Mouse (Mus musculus) MEL (cell line): ENCODE measurements at regions not wholly inside any gene's neighbourhood (a gene's known extent, or its start where the extent isn't known, plus 50 kb on each side); places are given as distances from the start of the nearest gene placed in this dataset.

ENCODE experiments used
- DNase-seq: peaks from one replicate; pipeline ENCODE4 v3.0.0; 2011; ENCODE audit warnings: low read depth, low spot score
- H3K27ac ChIP-seq: 2 replicates; pipeline ENCODE4 v1.5.1; 2012; ENCODE audit warnings: low read depth, mild to moderate bottlenecking, control low read depth, low read length, moderate library complexity; ENCODE audit not compliant: control insufficient read depth
- H3K27me3 ChIP-seq, 2 experiments: fragments of 150-350 bp in 1 of 2; sonication (generic) in 1 of 2; 2 replicates each; pipeline ENCODE4 v1.6.1; 2012; ENCODE audit warnings: low read length in 2 of 2, mild to moderate bottlenecking in 2 of 2, improper control_type of control experiment in 1 of 2, moderate library complexity in 1 of 2; ENCODE audit not compliant: insufficient read depth in 2 of 2, control insufficient read depth in 1 of 2
- H3K36me3 ChIP-seq, 2 experiments: 2 replicates each; pipeline ENCODE4 v1.6.1; 2012 to 2014; ENCODE audit warnings: low read length in 2 of 2, improper control_type of control experiment in 1 of 2, inconsistent platforms in 1 of 2, mild to moderate bottlenecking in 1 of 2; ENCODE audit not compliant: insufficient read depth in 2 of 2, control insufficient read depth in 1 of 2
- H3K4me1 ChIP-seq, 2 experiments: fragments of 150-350 bp in 1 of 2; sonication (generic) in 1 of 2; 2 replicates each; pipeline ENCODE4 v1.6.1; 2012; ENCODE audit warnings: low read length in 2 of 2, improper control_type of control experiment in 1 of 2, mild to moderate bottlenecking in 1 of 2; ENCODE audit not compliant: insufficient read depth in 2 of 2, control insufficient read depth in 1 of 2
- H3K4me3 ChIP-seq, 2 experiments: fragments of 150-350 bp in 1 of 2; sonication (generic) in 1 of 2; 2 replicates each; pipeline ENCODE4 v1.5.1; 2012; ENCODE audit warnings: low read depth in 2 of 2, low read length in 2 of 2, mild to moderate bottlenecking in 2 of 2, moderate library complexity in 2 of 2, control low read depth in 1 of 2, improper control_type of control experiment in 1 of 2; ENCODE audit not compliant: control insufficient read depth in 1 of 2, insufficient read depth in 1 of 2
- H3K79me2 ChIP-seq: 2 replicates; pipeline ENCODE4 v1.6.1; 2012; ENCODE audit warnings: mild to moderate bottlenecking, low read length, moderate library complexity; ENCODE audit not compliant: control insufficient read depth, poor library complexity, insufficient read depth
- H3K9ac ChIP-seq: 2 replicates; pipeline ENCODE4 v1.6.1; 2012; ENCODE audit warnings: low read depth, mild to moderate bottlenecking, control low read depth, low read length, moderate library complexity; ENCODE audit not compliant: control insufficient read depth, poor library complexity, severe bottlenecking
- H3K9me3 ChIP-seq: fragments of 150-350 bp; sonication (generic); replicated peaks from 2 replicates; pipeline ENCODE4 v1.6.1; 2012; ENCODE audit warnings: mild to moderate bottlenecking, low read length, improper control_type of control experiment, moderate library complexity; ENCODE audit not compliant: insufficient read depth
- BHLHE40 ChIP-seq: IDR thresholded peaks from 2 replicates; pipeline ENCODE4 v1.6.1; 2012; ENCODE audit warnings: low read depth, mild to moderate bottlenecking, inconsistent platforms, low read length, improper control_type of control experiment, borderline replicate concordance
- CTCF ChIP-seq, 3 experiments: IDR thresholded peaks in 2 of 3; conservative IDR thresholded peaks in 1 of 3; 2 replicates each; pipeline ENCODE4 v1.5.1; 2011 to 2012; ENCODE audit warnings: low read length in 3 of 3, low read depth in 2 of 3, mild to moderate bottlenecking in 2 of 3, improper control_type of control experiment in 1 of 3, inconsistent platforms in 1 of 3, mixed read lengths in 1 of 3, moderate library complexity in 1 of 3; ENCODE audit not compliant: control insufficient read depth in 1 of 3, insufficient read depth in 1 of 3, poor library complexity in 1 of 3, severe bottlenecking in 1 of 3
- ELF1 ChIP-seq: IDR thresholded peaks from 2 replicates; pipeline ENCODE4 v1.6.1; 2014; ENCODE audit warnings: low read depth, mild to moderate bottlenecking, inconsistent platforms, low read length, improper control_type of control experiment, moderate library complexity
- GABPA ChIP-seq: IDR thresholded peaks from 2 replicates; pipeline ENCODE4 v1.6.1; 2012; ENCODE audit warnings: low read depth, mild to moderate bottlenecking, inconsistent platforms, low read length, improper control_type of control experiment, moderate library complexity
- GATA1 ChIP-seq: IDR thresholded peaks from 2 replicates; pipeline ENCODE4 v1.6.1; 2011; ENCODE audit warnings: low read depth, low read length, improper control_type of control experiment
- HCFC1 ChIP-seq: IDR thresholded peaks from 2 replicates; pipeline ENCODE4 v1.6.1; 2012; ENCODE audit warnings: low read depth, mild to moderate bottlenecking, inconsistent platforms, low read length, improper control_type of control experiment, moderate library complexity
- JUND ChIP-seq: IDR thresholded peaks from 2 replicates; pipeline ENCODE4 v1.6.1; 2011; ENCODE audit warnings: low read depth, mild to moderate bottlenecking, improper control_type of control experiment, low read length
- KAT2A ChIP-seq: conservative IDR thresholded peaks from 2 replicates; pipeline ENCODE4 v1.6.1; 2012; ENCODE audit warnings: low read depth, low read length, improper control_type of control experiment, inconsistent platforms
- MAFK ChIP-seq: IDR thresholded peaks from 2 replicates; pipeline ENCODE4 v1.6.1; 2011; ENCODE audit warnings: low read depth, mild to moderate bottlenecking, low read length, improper control_type of control experiment, borderline replicate concordance
- MAZ ChIP-seq: IDR thresholded peaks from 2 replicates; pipeline ENCODE4 v1.6.1; 2012; ENCODE audit warnings: low read depth, mild to moderate bottlenecking, inconsistent platforms, low read length, improper control_type of control experiment
- MEF2A ChIP-seq: IDR thresholded peaks from 2 replicates; pipeline ENCODE4 v1.6.1; 2014; ENCODE audit warnings: low read depth, mild to moderate bottlenecking, inconsistent platforms, low read length, improper control_type of control experiment; ENCODE audit not compliant: poor library complexity, insufficient replicate concordance, severe bottlenecking; ENCODE audit errors: extremely low read depth
- MXI1 ChIP-seq: IDR thresholded peaks from 2 replicates; pipeline ENCODE4 v1.6.1; 2011; ENCODE audit warnings: mild to moderate bottlenecking, low read depth, low read length, improper control_type of control experiment
- MYC ChIP-seq: IDR thresholded peaks from 2 replicates; pipeline ENCODE4 v1.6.1; 2011; ENCODE audit warnings: low read depth, mild to moderate bottlenecking, low read length, improper control_type of control experiment, moderate library complexity
- NELFE ChIP-seq: IDR thresholded peaks from 2 replicates; pipeline ENCODE4 v1.6.1; 2011; ENCODE audit warnings: low read depth, low read length, improper control_type of control experiment
- POLR2A ChIP-seq, 2 experiments: IDR thresholded peaks; 2 replicates each; pipeline ENCODE4 v1.6.1; 2011 to 2012; ENCODE audit warnings: low read length in 2 of 2, mild to moderate bottlenecking in 2 of 2, control low read depth in 1 of 2, improper control_type of control experiment in 1 of 2, low read depth in 1 of 2, moderate library complexity in 1 of 2; ENCODE audit not compliant: control insufficient read depth in 1 of 2, insufficient read depth in 1 of 2, poor library complexity in 1 of 2
- SIN3A ChIP-seq: IDR thresholded peaks from 2 replicates; pipeline ENCODE4 v1.6.1; 2012; ENCODE audit warnings: low read length, improper control_type of control experiment, inconsistent platforms
- SMC3 ChIP-seq: IDR thresholded peaks from 2 replicates; pipeline ENCODE4 v1.6.1; 2011; ENCODE audit warnings: low read depth, low read length, improper control_type of control experiment
- TAL1 ChIP-seq: IDR thresholded peaks from 2 replicates; pipeline ENCODE4 v1.6.1; 2012; ENCODE audit warnings: mild to moderate bottlenecking, inconsistent platforms, low read length, moderate library complexity, mixed read lengths
- TCF12 ChIP-seq: IDR thresholded peaks from 2 replicates; pipeline ENCODE4 v1.6.1; 2014; ENCODE audit warnings: low read depth, mild to moderate bottlenecking, inconsistent platforms, low read length, improper control_type of control experiment, moderate library complexity
- USF1 ChIP-seq: IDR thresholded peaks from 2 replicates; pipeline ENCODE4 v1.6.1; 2014; ENCODE audit warnings: low read depth, mild to moderate bottlenecking, inconsistent platforms, low read length, improper control_type of control experiment, moderate library complexity
- USF2 ChIP-seq, 2 experiments: IDR thresholded peaks; 2 replicates each; pipeline ENCODE4 v1.6.1; 2011 to 2012; ENCODE audit warnings: improper control_type of control experiment in 2 of 2, low read length in 2 of 2, borderline replicate concordance in 1 of 2, inconsistent platforms in 1 of 2, low read depth in 1 of 2, mild to moderate bottlenecking in 1 of 2; ENCODE audit not compliant: insufficient read depth in 1 of 2
- ZC3H11A ChIP-seq: IDR thresholded peaks from 2 replicates; pipeline ENCODE4 v1.6.1; 2012; ENCODE audit warnings: low read depth, mild to moderate bottlenecking, inconsistent platforms, low read length, improper control_type of control experiment
- ZKSCAN1 ChIP-seq: IDR thresholded peaks from 2 replicates; pipeline ENCODE4 v1.6.1; 2012; ENCODE audit warnings: low read depth, mild to moderate bottlenecking, inconsistent platforms, low read length, improper control_type of control experiment, moderate library complexity

DNA sequence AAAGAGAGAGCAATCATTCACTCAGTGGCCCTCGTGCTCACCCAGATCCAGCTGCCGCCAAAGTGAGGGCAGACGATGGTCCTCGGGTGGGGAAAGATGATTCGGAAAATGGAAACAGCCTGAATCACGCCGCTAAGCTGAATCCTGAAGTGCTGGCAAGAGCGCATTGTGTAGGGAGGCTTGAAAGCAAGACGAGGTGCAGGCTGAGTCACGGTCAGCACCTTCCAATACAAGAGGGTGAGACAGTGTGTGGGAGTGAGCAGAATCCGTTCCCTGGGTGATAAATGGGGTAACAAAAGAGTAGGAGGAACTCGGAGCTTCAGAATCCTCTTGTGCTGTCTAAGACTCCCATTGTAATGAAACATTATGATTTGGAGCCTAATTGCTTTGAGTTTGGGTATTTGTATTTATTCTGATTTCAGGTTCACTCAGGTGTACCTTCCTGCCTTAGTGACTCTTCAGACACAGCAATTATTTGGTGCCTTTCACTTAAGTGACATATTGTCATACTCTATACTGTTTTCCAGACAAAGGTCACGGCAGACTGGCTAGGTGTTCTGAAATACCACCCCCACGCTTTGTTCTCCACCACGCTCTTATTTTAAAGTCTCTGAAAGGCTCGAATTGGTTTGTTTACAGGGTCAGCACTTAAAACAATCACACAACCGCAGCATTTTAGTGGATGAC lies 70.0 kb downstream of the Mbip start:
- H3K9ac ChIP-seq: no peak overlapping the region
- DNase-seq: no peak
- H3K4me1 ChIP-seq: no peaks in the 10 kb centered on the region
- TF ChIP-seq NELFE (no peak), GATA1 (no peak), SIN3A (no peak), CTCF (IDR thresholded peaks at IDR 0.05 in 2 of 3, conservative IDR thresholded peaks at IDR 0.05 in 1 of 3; ENCODE audit: control insufficient read depth in 1 of 3, insufficient read depth in 1 of 3, low read depth in 2 of 3, low read length in 3 of 3, poor library complexity in 1 of 3, severe bottlenecking in 1 of 3) (no peak), TAL1 (no peak), TCF12 (no peak)
- no peaks in the 10 kb centered on the region for H3K36me3 ChIP-seq
- H3K4me3 ChIP-seq: no peak overlapping the region
- no peaks in the 10 kb centered on the region; a peak in 2 of 4 replicates for H3K27me3 ChIP-seq
- no peaks in the 10 kb centered on the region for H3K79me2 ChIP-seq
- no peak overlapping the region for H3K27ac ChIP-seq
- no peaks in the 10 kb centered on the region for H3K9me3 ChIP-seq

DNA sequence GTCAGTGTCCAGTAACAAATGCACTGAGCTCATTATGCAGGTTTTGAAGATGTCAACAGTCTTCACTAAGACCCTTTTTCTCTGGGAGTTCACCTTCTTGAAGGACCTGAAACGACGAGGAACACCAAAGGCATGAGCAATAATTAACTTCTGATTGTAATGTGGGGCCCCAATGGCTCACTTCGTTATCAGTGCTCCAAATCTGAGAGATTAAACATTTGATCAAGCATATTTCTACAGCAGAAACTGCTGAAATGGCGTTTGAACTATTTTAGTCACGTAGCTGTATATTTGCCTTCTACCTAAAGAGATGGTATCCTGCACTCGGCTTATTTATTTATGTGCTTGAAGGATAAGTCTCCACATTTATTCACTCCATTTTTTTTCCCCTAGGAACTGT lies 80.6 kb downstream of the Mbip start:
- Histone ChIP-seq H3K27ac (no peak overlapping the region), H3K36me3 (no peaks in the 10 kb centered on the region; a peak in 1 of 4 replicates), H3K27me3 (peaks cover 3 to 7% of the 10 kb centered on the region in 2 experiments), H3K4me3 (no peak overlapping the region), H3K9ac (no peak overlapping the region), H3K4me1 (peaks cover 0 to 6% of the 10 kb centered on the region in 2 experiments; a peak in 1 of 4 replicates), H3K9me3 (no peaks in the 10 kb centered on the region), H3K79me2 (no peaks in the 10 kb centered on the region)
- no peak for TF ChIP-seq MXI1
- no peak for TF ChIP-seq MEF2A
- TF ChIP-seq MAFK: no peak
- TF ChIP-seq ELF1: no peak
- TF ChIP-seq USF1: no peak
- no peak for TF ChIP-seq ZC3H11A
- no peak for TF ChIP-seq KAT2A
- TF ChIP-seq HCFC1: no peak
- TF ChIP-seq NELFE: no peak
- TF ChIP-seq CTCF (IDR thresholded peaks at IDR 0.05 in 2 of 3, conservative IDR thresholded peaks at IDR 0.05 in 1 of 3; ENCODE audit: control insufficient read depth in 1 of 3, insufficient read depth in 1 of 3, low read depth in 2 of 3, low read length in 3 of 3, poor library complexity in 1 of 3, severe bottlenecking in 1 of 3): no peak
- TF ChIP-seq JUND: no peak
- no peak for TF ChIP-seq MYC
- TF ChIP-seq SMC3: no peak
- TF ChIP-seq GABPA: no peak
- TF ChIP-seq BHLHE40: no peak
- no peak for TF ChIP-seq ZKSCAN1
- TF ChIP-seq USF2 (IDR thresholded peaks at IDR 0.05; ENCODE audit: borderline replicate concordance in 1 of 2, insufficient read depth in 1 of 2, low read depth in 1 of 2, low read length in 2 of 2): no peak
- TF ChIP-seq POLR2A (IDR thresholded peaks at IDR 0.05; ENCODE audit: control insufficient read depth in 1 of 2, insufficient read depth in 1 of 2, low read depth in 1 of 2, low read length in 2 of 2, poor library complexity in 1 of 2): no peak
- TF ChIP-seq MAZ: no peak
- no peak for DNase-seq
